Mouse (Mus musculus): ENCODE measurements around the gene Slc25a39. TPM values are rescaled to one million over a fixed set of nuclear protein-coding genes. Genes with fewer than 3 reads are reported as not detected.

The Slc25a39 gene
- polyA plus RNA-seq, 1 experiment from 2014 or later: 376 TPM

GRCm38 (mm10) chr11:102445264-102445890, 37.6 kb upstream of the Slc25a39 start:
- H3K4me2 ChIP-seq (ENCODE audit: low read depth, low read length): peak overlapping the region; percentile 97; the same call in 1 of the 2 replicates
- peak overlapping the region; percentile 91; the same call in 1 of the 2 replicates for H3K4me3 ChIP-seq (ENCODE audit: low read length)
- WGBS: 20% methylated on average over 10 of the region's 10 CpGs
- H3K36me3 ChIP-seq (ENCODE audit: control insufficient read depth, insufficient read depth, low read length): 0 out of 2 replicates have a peak, but pooled peaks cover 5% of the 10 kb centered on the region
- peaks cover 3% of the 10 kb centered on the region; the same call in 1 of the 2 replicates for H3K27me3 ChIP-seq (replicated peaks; ENCODE audit: control insufficient read depth, insufficient read depth, low read length)
- H3K27ac ChIP-seq (ENCODE audit: low read length): peak overlapping the region; percentile 87
- no peak overlapping the region for H3K9ac ChIP-seq (ENCODE audit: low read depth, low read length)
- H3K4me1 ChIP-seq (ENCODE audit: control insufficient read depth, insufficient read depth, low read length): peaks cover 27% of the 10 kb centered on the region
- H3K9me3 ChIP-seq (ENCODE audit: control insufficient read depth, low read length): no peaks in the 10 kb centered on the region
- peak; percentile 27 for ATAC-seq

GRCm38 (mm10) chr11:102444781-102445180, 37.0 kb upstream of the Slc25a39 start:
- no peak for ATAC-seq
- 15% methylated on average over 6 of the region's 6 CpGs for WGBS
- Histone ChIP-seq H3K9ac (ENCODE audit: low read depth, low read length) (no peak overlapping the region), H3K4me1 (ENCODE audit: control insufficient read depth, insufficient read depth, low read length) (peaks cover 27% of the 10 kb centered on the region), H3K27ac (ENCODE audit: low read length) (0 out of 2 replicates have a peak overlapping the region, but pooled peaks have one; percentile 8), H3K27me3 (replicated peaks; ENCODE audit: control insufficient read depth, insufficient read depth, low read length) (peaks cover 3% of the 10 kb centered on the region; the same call in 1 of the 2 replicates), H3K4me3 (ENCODE audit: low read length) (no peak overlapping the region), H3K4me2 (ENCODE audit: low read depth, low read length) (no peak overlapping the region; the same call in 1 of the 2 replicates), H3K36me3 (ENCODE audit: control insufficient read depth, insufficient read depth, low read length) (0 out of 2 replicates have a peak, but pooled peaks cover 5% of the 10 kb centered on the region), H3K9me3 (ENCODE audit: control insufficient read depth, low read length) (no peaks in the 10 kb centered on the region)

GRCm38 (mm10) chr11:102444321-102444720, 36.6 kb upstream of the Slc25a39 start:
- 80% methylated on average over 3 of the region's 3 CpGs for WGBS
- Histone ChIP-seq H3K4me1 (ENCODE audit: control insufficient read depth, insufficient read depth, low read length) (peaks cover 27% of the 10 kb centered on the region), H3K4me2 (ENCODE audit: low read depth, low read length) (no peak overlapping the region), H3K27ac (ENCODE audit: low read length) (no peak overlapping the region), H3K4me3 (ENCODE audit: low read length) (no peak overlapping the region), H3K27me3 (replicated peaks; ENCODE audit: control insufficient read depth, insufficient read depth, low read length) (peaks cover 3% of the 10 kb centered on the region; the same call in 1 of the 2 replicates), H3K9ac (ENCODE audit: low read depth, low read length) (no peak overlapping the region), H3K9me3 (ENCODE audit: control insufficient read depth, low read length) (no peaks in the 10 kb centered on the region), H3K36me3 (ENCODE audit: control insufficient read depth, insufficient read depth, low read length) (0 out of 2 replicates have a peak, but pooled peaks cover 5% of the 10 kb centered on the region)
- ATAC-seq: no peak

- no peak overlapping the region for H3K4me2 ChIP-seq (ENCODE audit: low read depth, low read length)
- H3K9me3 ChIP-seq (ENCODE audit: control insufficient read depth, low read length): no peaks in the 10 kb centered on the region
- 0 out of 2 replicates have a peak, but pooled peaks cover 5% of the 10 kb centered on the region for H3K36me3 ChIP-seq (ENCODE audit: control insufficient read depth, insufficient read depth, low read length)
- H3K27me3 ChIP-seq (replicated peaks; ENCODE audit: control insufficient read depth, insufficient read depth, low read length): 0 out of 2 replicates have a peak, but pooled peaks cover 3% of the 10 kb centered on the region
- no peak overlapping the region for H3K4me3 ChIP-seq (ENCODE audit: low read length)
- no peak overlapping the region for H3K27ac ChIP-seq (ENCODE audit: low read length)
- peaks cover 27% of the 10 kb centered on the region for H3K4me1 ChIP-seq (ENCODE audit: control insufficient read depth, insufficient read depth, low read length)
- H3K9ac ChIP-seq (ENCODE audit: low read depth, low read length): no peak overlapping the region
- no peak for ATAC-seq
- 70% methylated on average over 12 of the region's 12 CpGs for WGBS
Measured at GRCm38 (mm10) chr11:102443740-102444139, 36.0 kb upstream of the Slc25a39 start.

GRCm38 (mm10) chr11:102442089-102442488, 34.3 kb upstream of the Slc25a39 start:
- Histone ChIP-seq H3K27me3 (replicated peaks; ENCODE audit: control insufficient read depth, insufficient read depth, low read length) (no peaks in the 10 kb centered on the region), H3K9me3 (ENCODE audit: control insufficient read depth, low read length) (no peaks in the 10 kb centered on the region), H3K36me3 (ENCODE audit: control insufficient read depth, insufficient read depth, low read length) (0 out of 2 replicates have a peak, but pooled peaks cover 5% of the 10 kb centered on the region), H3K27ac (ENCODE audit: low read length) (no peak overlapping the region), H3K9ac (ENCODE audit: low read depth, low read length) (no peak overlapping the region), H3K4me1 (ENCODE audit: control insufficient read depth, insufficient read depth, low read length) (peaks cover 35% of the 10 kb centered on the region), H3K4me3 (ENCODE audit: low read length) (no peak overlapping the region), H3K4me2 (ENCODE audit: low read depth, low read length) (no peak overlapping the region)
- WGBS: 84% methylated on average over 6 of the region's 6 CpGs
- ATAC-seq: no peak

- ATAC-seq: no peak
- Histone ChIP-seq H3K4me2 (ENCODE audit: low read depth, low read length) (no peak overlapping the region), H3K27me3 (replicated peaks; ENCODE audit: control insufficient read depth, insufficient read depth, low read length) (no peaks in the 10 kb centered on the region), H3K9me3 (ENCODE audit: control insufficient read depth, low read length) (no peaks in the 10 kb centered on the region), H3K4me1 (ENCODE audit: control insufficient read depth, insufficient read depth, low read length) (peaks cover 37% of the 10 kb centered on the region), H3K9ac (ENCODE audit: low read depth, low read length) (no peak overlapping the region), H3K4me3 (ENCODE audit: low read length) (no peak overlapping the region), H3K27ac (ENCODE audit: low read length) (no peak overlapping the region), H3K36me3 (ENCODE audit: control insufficient read depth, insufficient read depth, low read length) (0 out of 2 replicates have a peak, but pooled peaks cover 5% of the 10 kb centered on the region)
- WGBS: 83% methylated on average over 3 of the region's 3 CpGs
Measured at GRCm38 (mm10) chr11:102441434-102441833, 33.7 kb upstream of the Slc25a39 start.

- no peak overlapping the region for H3K27ac ChIP-seq (ENCODE audit: low read length)
- H3K4me1 ChIP-seq (ENCODE audit: control insufficient read depth, insufficient read depth, low read length): peaks cover 25% of the 10 kb centered on the region
- H3K9ac ChIP-seq (ENCODE audit: low read depth, low read length): no peak overlapping the region
- peaks cover 11% of the 10 kb centered on the region for H3K36me3 ChIP-seq (ENCODE audit: control insufficient read depth, insufficient read depth, low read length)
- H3K27me3 ChIP-seq (replicated peaks; ENCODE audit: control insufficient read depth, insufficient read depth, low read length): no peaks in the 10 kb centered on the region
- WGBS: 89% methylated on average over 8 of the region's 8 CpGs
- no peak overlapping the region for H3K4me2 ChIP-seq (ENCODE audit: low read depth, low read length)
- no peaks in the 10 kb centered on the region for H3K9me3 ChIP-seq (ENCODE audit: control insufficient read depth, low read length)
- ATAC-seq: no peak
- H3K4me3 ChIP-seq (ENCODE audit: low read length): no peak overlapping the region
Measured at GRCm38 (mm10) chr11:102440255-102440654, 32.5 kb upstream of the Slc25a39 start.

- ATAC-seq: no peak
- 81% methylated on average over 14 of the region's 14 CpGs for WGBS
- Histone ChIP-seq H3K4me2 (ENCODE audit: low read depth, low read length) (no peak overlapping the region), H3K9me3 (ENCODE audit: control insufficient read depth, low read length) (no peaks in the 10 kb centered on the region), H3K36me3 (ENCODE audit: control insufficient read depth, insufficient read depth, low read length) (peaks cover 18% of the 10 kb centered on the region), H3K27me3 (replicated peaks; ENCODE audit: control insufficient read depth, insufficient read depth, low read length) (no peaks in the 10 kb centered on the region), H3K27ac (ENCODE audit: low read length) (no peak overlapping the region), H3K4me1 (ENCODE audit: control insufficient read depth, insufficient read depth, low read length) (peaks cover 20% of the 10 kb centered on the region), H3K9ac (ENCODE audit: low read depth, low read length) (no peak overlapping the region), H3K4me3 (ENCODE audit: low read length) (no peak overlapping the region)
Measured at GRCm38 (mm10) chr11:102439093-102440082, 31.6 kb upstream of the Slc25a39 start.
